Mouse (Mus musculus): ENCODE data around the gene Dut. TPM values are rescaled to one million over a fixed set of nuclear protein-coding genes. Genes with fewer than 3 reads are reported as not detected.

Gene Dut
- total RNA-seq (2018; cell fraction: chromatin; rRNA removed), result 1 to 10 TPM in 23 of 26 experiments, under 1 TPM in 1, not detected in 2; 1.00 to 7.8 (median 2.0) TPM
- total RNA-seq (2018; cell fraction: cytosol; rRNA removed), result 1 to 10 TPM; 3.2 to 9.7 (median 6.7) TPM
- total RNA-seq (2018; cell fraction: nucleus; rRNA removed), result 10 to 100 TPM in 1 of 26 experiments, 1 to 10 TPM in 25; 1.4 to 19.8 (median 2.9) TPM
- polyA plus RNA-seq (2018), result 4.8 to 28.4 TPM (median 5.8 TPM) in 3 replicates

DNA sequence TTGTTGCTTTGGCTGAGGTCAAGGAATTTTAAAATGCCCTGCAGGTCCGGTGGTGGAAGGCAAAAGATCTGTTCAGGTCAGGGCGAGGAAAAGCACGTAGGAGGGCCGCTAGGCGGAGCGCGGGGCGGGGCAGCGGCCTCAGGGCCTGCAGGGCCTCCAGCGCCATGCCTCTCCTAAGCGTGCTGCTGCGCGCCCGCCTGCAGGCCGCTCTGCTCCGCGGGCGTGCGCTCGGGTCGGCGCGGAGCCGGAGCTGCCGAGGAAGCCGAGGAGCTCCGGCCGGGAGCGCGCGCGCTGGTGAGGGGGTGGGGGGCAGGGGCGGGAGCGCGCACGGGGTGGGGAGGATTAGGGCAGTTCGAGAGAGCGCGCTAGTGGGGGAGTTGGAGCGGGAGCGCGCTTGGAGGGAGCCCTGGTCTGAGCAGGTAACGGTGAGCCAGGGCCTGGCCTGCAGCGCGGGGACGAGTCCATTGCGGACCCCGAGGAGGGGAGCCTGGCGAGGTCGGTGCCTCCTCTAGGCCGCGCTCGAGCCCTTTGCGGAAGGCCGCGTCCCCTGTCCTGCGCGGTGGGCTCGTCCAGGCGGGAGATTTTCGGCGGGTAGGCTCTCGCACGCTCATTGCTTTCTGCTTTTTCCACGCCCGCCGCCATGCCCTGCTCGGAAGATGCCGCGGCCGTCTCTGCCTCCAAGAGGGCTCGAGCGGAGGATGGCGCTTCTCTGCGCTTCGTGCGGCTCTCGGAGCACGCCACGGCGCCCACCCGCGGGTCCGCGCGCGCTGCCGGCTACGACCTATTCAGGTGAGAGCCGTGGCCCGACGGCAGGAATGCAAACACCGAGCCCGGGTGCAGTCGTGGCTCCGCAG is at the start of gene Dut:
Gene Dut, plus strand, starts transcription at position 83 of the 854 bp plus-strand sequence.
- WGBS (ENCODE audit: missing documents), result 0% methylated on average over 94 of the region's 96 CpGs
- H3K4me3 ChIP-seq (ENCODE audit: inconsistent target), result peak within 1 kb of the TSS; percentile 41
- no peaks in the 10 kb centered on the region for H3K79me2 ChIP-seq (ENCODE audit: inconsistent target)
- H3K36me3 ChIP-seq (ENCODE audit: inconsistent target), result no peaks in the 10 kb centered on the region
- no peak within 1 kb of the TSS for H3K27ac ChIP-seq

DNA sequence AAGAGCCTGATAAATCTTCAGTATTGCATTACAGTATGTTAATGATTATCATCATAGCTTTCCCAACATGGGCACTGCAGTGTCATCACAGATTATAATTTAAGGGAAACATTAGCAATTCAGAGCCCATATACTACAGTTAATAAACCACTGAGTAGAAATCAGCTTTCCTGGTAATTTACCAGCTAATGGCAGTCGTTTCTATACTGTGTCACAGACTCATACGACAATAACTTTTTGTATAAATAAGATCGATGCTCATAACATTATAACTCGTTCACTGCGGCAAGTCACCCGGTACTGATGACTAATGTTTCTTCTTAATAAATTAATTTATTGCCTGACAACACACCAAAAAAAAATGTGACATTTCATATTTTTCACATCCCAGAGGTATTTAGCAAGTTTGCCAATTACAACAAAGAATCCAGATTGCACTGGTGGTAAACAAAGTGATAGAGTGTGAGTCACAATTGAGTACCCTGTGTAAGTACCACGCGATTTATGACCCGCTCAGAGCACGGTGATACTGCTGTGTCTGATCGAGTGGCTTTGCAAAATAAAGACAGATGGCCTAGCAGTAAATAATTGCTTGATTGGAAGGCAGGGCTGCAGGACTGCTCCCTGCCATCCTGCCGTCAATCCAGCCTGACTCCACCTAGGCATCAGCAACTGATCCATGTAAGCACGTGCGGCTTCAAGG is 37.9 kb upstream of the Dut start:
- WGBS (ENCODE audit: missing documents), result 85% methylated on average over 14 of the region's 14 CpGs
- Histone ChIP-seq H3K4me3 (ENCODE audit: inconsistent target) (no peak overlapping the region), H3K27ac (no peak overlapping the region), H3K79me2 (ENCODE audit: inconsistent target) (no peaks in the 10 kb centered on the region), H3K36me3 (ENCODE audit: inconsistent target) (no peaks in the 10 kb centered on the region)

DNA sequence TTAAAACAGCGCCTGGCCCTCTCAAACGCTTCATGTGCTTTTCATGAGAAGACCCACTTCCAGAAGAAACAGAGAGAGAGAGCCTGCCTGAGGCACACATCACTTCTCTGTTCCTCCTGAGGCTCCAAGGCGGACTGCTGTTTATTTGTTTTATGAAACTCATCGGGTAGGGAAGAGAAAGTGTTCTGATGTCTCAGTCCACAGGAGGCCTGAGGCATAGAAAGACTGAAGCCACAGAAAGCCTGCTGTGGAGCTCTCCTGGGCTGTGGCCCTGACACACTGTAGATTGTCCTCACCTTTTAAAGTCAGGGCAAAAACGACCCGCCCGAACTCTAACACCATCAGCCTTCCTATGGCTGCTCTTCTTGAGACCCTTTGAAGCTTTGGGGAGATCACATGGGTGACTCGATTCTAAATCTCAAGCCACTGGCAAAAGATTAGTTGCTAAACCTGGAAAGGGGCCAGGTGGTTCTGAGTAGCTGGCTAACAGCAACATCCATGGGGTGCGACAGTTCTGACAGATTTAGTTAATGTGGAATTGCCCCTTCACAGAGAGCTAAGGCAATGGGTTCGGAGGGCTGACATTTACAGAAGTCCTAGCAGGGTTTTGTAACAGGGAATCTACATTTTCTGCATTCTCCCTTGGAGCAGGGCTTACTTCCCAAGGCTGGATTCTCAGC is 35.0 kb upstream of the Dut start:
- H3K27ac ChIP-seq, result no peak overlapping the region
- H3K79me2 ChIP-seq (ENCODE audit: inconsistent target), result no peaks in the 10 kb centered on the region
- no peaks in the 10 kb centered on the region for H3K36me3 ChIP-seq (ENCODE audit: inconsistent target)
- WGBS (ENCODE audit: missing documents), result 80% methylated on average over 10 of the region's 10 CpGs
- H3K4me3 ChIP-seq (ENCODE audit: inconsistent target), result no peak overlapping the region

DNA sequence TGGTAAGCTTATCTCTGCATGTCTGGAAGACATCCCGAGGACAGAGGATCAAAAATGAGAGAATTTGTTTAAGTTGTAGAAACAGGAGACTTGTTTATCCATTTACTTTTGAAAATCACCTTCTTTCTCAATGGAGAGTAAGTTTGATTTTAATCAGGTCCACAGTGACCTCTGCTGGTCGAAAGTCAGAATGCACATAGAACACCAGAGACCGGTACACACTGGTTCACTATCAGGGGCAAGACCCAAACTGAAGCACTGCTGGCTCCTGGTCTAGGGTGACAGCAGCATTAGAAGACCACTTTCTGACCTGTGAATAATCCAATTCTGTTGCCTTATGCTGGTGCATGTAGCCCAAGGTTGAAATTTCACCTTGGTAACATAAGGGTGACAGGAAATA is 32.4 kb upstream of the Dut start:
- H3K27ac ChIP-seq, result no peak overlapping the region
- H3K36me3 ChIP-seq (ENCODE audit: inconsistent target), result no peaks in the 10 kb centered on the region
- H3K79me2 ChIP-seq (ENCODE audit: inconsistent target), result no peaks in the 10 kb centered on the region
- H3K4me3 ChIP-seq (ENCODE audit: inconsistent target), result no peak overlapping the region
- 17% methylated on average over 3 of the region's 3 CpGs for WGBS (ENCODE audit: missing documents)

DNA sequence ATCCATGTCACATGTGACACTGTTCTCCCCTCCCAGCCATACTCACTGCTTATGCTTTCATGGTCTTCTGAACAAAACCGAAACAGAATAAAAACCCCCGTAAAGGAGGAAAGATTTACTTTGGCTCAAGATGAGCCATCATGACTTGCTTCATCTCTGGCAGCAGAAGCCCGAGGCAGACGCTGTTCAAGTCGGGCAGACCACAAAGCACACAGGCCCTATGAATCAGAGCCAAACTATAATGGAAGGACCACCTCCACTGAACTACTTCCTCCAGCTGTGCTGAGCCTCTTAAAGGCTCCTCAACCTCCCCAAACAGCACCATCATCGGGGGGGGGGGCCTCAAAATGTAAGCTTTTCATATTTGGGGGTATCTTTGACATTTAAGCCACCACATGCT is 29.7 kb upstream of the Dut start:
- no peaks in the 10 kb centered on the region for H3K79me2 ChIP-seq (ENCODE audit: inconsistent target)
- H3K4me3 ChIP-seq (ENCODE audit: inconsistent target), result no peak overlapping the region
- WGBS (ENCODE audit: missing documents), result 17% methylated on average over 6 of the region's 6 CpGs
- H3K27ac ChIP-seq, result no peak overlapping the region
- H3K36me3 ChIP-seq (ENCODE audit: inconsistent target), result no peaks in the 10 kb centered on the region

DNA sequence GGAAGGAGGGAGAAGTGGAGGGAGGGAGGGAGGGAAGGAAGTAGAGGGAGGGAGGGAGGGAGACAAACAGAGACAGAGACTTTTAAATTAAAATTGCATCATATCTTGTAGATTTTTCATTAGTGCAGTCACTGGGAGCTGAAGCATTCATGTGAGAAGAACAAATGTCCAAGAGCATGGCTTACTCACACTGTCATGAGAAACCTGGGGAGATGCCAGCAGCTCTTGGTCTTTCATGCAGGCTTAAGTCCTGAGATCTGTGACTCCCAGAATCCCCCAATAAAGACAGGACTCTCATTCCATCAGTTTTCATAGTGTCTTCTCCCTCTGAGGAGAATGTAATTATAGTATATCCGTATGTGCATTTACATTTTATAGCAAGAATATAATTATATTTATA is 28.4 kb upstream of the Dut start:
- no peaks in the 10 kb centered on the region for H3K79me2 ChIP-seq (ENCODE audit: inconsistent target)
- 100% methylated on average over 1 of the region's 1 CpGs for WGBS (ENCODE audit: missing documents)

DNA sequence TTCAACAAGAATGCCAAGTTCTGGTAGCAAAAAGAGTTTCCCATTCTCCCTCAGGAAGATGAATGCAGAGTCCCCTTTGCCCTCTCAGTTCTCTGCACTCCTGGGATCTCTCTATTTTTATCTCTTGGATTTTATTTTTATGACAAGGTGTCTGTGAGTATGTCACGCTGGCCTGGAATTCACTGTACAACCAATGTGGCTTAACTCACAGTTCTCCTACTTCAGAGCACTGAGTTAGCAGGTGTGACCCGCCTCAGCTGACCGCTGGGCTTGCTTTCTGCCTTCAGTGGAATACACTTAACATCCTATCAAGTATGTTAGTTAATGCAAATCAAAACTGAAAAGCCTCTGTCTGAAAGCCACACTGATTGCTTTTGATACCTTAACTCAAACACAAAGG is 27.7 kb upstream of the Dut start:
- Histone ChIP-seq H3K27ac (no peak overlapping the region), H3K36me3 (ENCODE audit: inconsistent target) (no peaks in the 10 kb centered on the region), H3K79me2 (ENCODE audit: inconsistent target) (no peaks in the 10 kb centered on the region), H3K4me3 (ENCODE audit: inconsistent target) (no peak overlapping the region)
- WGBS (ENCODE audit: missing documents), result 94% methylated on average over 3 of the region's 3 CpGs

More for the DNA sequence above, 28.4 kb upstream of the Dut start:
- Histone ChIP-seq H3K4me3 (ENCODE audit: inconsistent target) (no peak overlapping the region), H3K36me3 (ENCODE audit: inconsistent target) (no peaks in the 10 kb centered on the region), H3K27ac (no peak overlapping the region)

DNA sequence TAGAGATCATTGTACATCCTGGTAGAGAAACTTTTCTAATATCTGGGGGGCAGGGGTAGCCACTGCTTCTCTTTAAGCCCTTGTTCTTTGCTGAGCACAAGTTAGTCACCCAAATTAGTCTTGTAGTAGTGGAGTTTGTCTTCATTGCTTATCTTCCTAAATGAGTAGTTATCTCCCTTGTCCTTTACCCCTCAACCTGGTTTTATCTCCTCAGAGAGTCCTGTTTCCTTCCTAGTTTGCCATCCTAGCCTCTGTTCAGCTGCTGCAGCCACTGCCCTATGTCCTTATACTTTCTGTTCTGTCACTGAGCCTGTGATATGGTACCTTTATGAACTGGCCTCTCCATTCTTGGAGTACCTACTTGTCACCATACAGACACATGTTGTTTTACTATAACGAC is 25.3 kb upstream of the Dut start:
- Histone ChIP-seq H3K27ac (no peak overlapping the region), H3K79me2 (ENCODE audit: inconsistent target) (no peaks in the 10 kb centered on the region), H3K36me3 (ENCODE audit: inconsistent target) (no peaks in the 10 kb centered on the region), H3K4me3 (ENCODE audit: inconsistent target) (no peak overlapping the region)
- WGBS (ENCODE audit: missing documents), result 79% methylated on average over 1 of the region's 1 CpGs

DNA sequence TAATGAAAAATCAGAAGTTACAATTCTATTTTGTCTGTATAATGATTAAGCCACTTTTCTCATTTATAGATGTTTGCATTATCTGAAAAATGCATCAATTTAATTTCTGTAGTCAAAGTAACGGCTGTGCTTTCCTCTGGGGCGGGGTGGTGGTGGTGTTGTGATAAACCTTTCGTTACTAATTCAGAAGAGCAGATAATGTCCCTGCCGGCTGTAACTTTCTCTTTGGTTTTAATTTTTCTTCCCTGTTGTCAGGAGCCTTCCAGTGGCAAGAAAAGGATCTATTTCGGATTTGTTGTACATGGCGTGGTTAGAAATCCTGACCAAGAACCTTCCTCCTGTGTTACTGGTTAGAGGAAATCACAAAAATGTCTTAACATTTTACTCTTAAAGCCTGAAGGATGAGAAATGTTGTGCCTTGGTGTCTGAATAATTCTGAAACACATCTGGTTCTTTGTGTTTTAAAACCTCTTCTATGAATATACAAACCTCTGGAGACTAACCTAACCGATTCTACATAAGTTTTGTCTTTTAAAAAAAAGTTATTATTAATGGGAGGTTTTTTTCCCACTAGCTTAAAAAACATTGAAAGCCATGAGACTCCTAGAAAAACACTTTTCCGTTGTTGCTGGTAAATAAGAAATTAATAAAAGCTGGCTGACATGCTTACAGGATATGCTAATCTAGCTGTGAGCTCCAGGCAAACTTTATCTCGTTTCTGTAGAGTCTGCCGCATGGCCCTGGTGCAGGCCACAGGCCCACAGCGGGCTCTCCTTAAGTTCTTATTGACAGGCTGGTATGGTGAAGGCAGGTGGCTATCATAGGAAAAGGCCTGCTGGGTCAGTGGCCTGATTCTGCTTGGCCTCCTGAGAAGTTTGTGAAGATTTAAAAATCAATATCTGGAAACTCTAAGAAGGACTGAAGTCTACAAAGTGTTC is 18.2 kb upstream of the Dut start:
- Histone ChIP-seq H3K79me2 (ENCODE audit: inconsistent target) (no peaks in the 10 kb centered on the region), H3K4me3 (ENCODE audit: inconsistent target) (no peak overlapping the region), H3K36me3 (ENCODE audit: inconsistent target) (no peaks in the 10 kb centered on the region), H3K27ac (no peak overlapping the region)
- WGBS (ENCODE audit: missing documents), result 84% methylated on average over 11 of the region's 11 CpGs

DNA sequence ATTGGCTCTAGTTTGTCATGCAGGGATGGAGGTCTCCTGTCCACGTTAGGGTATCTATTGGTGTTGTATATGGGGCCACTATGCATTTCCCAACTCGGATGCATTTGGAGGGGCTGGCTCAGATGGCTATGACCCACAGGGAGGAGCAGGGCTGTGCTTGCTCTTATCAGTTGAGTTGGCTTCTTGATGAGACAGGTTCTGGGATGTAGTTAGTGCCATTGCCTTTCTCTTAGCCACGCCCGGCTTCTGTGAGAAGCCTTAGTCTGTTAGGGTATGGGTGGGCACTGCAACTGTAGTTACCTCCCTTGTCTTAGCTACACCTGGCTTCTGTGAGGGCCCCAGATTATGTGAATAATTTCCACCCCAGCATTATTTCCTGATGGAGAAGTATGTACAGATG is 14.8 kb upstream of the Dut start:
- no peaks in the 10 kb centered on the region for H3K79me2 ChIP-seq (ENCODE audit: inconsistent target)
- no peaks in the 10 kb centered on the region for H3K36me3 ChIP-seq (ENCODE audit: inconsistent target)
- 95% methylated on average over 4 of the region's 4 CpGs for WGBS (ENCODE audit: missing documents)
- H3K27ac ChIP-seq, result no peak overlapping the region
- H3K4me3 ChIP-seq (ENCODE audit: inconsistent target), result no peak overlapping the region

DNA sequence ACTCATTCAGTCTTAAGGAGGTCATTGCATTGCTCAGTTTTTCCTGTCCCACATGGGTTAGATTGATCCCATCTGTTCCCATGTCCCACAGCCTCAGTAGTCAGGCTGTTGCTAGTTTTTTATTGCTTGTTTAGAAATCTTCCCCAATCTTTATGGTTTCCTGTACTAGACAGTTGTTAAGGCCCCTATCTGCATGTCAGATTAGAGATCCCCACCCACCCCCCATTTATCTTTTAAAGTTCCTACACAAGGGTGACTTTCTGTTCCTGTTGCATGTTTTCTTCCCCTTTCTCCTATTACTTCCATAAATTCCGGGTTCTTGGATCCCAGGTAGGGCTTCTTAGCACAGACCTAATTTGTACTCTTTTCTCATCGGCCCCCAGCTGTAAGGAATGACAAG is 13.5 kb upstream of the Dut start:
- H3K36me3 ChIP-seq (ENCODE audit: inconsistent target), result no peaks in the 10 kb centered on the region
- H3K27ac ChIP-seq, result no peak overlapping the region
- no peak overlapping the region for H3K4me3 ChIP-seq (ENCODE audit: inconsistent target)
- 46% methylated on average over 2 of the region's 2 CpGs for WGBS (ENCODE audit: missing documents)
- H3K79me2 ChIP-seq (ENCODE audit: inconsistent target), result no peaks in the 10 kb centered on the region

DNA sequence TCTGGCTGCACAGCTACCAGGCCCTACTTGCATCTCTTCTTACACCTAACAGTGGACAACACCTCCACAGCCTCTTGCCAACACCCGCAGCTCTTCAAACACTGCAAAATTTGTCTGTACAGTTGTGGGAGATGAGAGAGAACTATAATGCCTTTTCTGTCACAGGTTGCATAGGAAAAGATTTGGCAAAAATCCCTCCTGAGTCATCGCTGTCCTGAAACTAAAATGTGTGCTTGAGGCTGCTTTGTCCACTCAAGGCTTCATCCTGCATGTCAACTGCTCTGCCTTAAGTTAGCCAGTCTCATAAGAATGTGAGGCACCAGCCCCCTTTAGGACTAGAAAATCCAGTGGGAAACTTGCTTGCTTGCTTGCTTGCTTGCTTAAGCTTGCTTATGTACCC is 12.9 kb upstream of the Dut start:
- Histone ChIP-seq H3K27ac (no peak overlapping the region), H3K79me2 (ENCODE audit: inconsistent target) (no peaks in the 10 kb centered on the region), H3K36me3 (ENCODE audit: inconsistent target) (no peaks in the 10 kb centered on the region), H3K4me3 (ENCODE audit: inconsistent target) (no peak overlapping the region)
- 96% methylated on average over 2 of the region's 2 CpGs for WGBS (ENCODE audit: missing documents)

DNA sequence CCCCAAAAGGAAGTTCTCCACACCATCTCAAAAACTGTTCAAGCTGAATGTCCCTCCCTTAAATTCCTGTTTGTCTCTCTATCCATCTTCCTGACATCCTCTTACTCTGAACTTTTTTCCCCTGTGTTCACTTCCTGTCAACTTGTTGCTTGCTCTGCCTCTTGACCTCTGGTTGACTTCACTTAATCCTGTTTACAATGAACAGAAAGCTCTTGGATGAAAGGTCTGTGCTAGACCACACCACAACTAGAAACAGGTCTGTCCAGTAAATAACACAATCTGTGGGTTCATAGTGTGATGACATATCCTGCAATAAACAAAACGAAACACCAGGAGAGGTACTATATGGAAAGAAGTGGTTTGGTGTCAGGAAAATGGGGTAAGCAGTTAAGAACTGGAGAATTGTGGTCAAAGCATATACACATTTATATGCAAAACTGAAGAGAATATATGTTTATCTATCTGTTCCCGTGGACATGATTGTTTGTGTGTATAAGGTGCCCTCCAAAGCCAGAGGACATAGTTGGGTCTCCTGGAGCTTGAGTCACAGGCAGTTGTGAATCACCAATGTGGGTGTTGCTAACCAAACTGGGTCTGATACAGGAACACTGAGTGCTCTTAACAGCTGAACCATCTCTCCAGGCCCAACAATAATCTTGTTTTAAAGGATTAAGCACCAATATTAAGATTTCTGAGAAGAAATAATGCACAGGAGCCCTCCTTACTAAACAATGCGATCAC is 1.3 kb upstream of the Dut start:
- Histone ChIP-seq H3K4me3 (ENCODE audit: inconsistent target) (no peak overlapping the region), H3K79me2 (ENCODE audit: inconsistent target) (no peaks in the 10 kb centered on the region), H3K36me3 (ENCODE audit: inconsistent target) (no peaks in the 10 kb centered on the region), H3K27ac (no peak overlapping the region)
- 88% methylated on average over 3 of the region's 3 CpGs for whole genome bisulfite sequencing (ENCODE audit: missing documents)
